Comparison of ENCODE assay signal across 11 mouse cellular contexts in the genomic region with DNA sequence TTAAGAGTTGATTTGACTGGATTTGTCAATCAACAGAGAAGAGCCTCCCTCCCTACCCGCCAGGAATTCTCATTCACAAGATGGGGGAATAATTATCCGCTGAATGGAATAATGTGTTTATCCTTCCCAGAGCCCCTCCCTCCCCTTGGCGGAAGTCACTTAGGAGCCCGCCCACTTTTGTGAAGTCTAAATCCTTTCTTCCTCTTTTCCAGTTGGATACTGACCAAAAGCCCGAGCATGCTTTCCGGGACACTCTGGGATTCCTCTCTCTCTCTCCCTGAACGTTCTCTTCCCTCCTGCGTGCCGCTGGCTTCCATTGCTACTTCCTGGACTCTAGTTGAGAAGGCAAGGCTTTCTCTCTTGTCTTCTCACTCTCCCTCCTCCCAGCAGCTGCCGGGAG.
DNase-seq lines count a peak whose midpoint lies in the region; ATAC-seq and TF ChIP-seq lines count a peak whose summit lies in the region.
"Had no signal": no experiment of that assay in that cellular context is flagged by ENCODE, and none has a peak within 500 bp of the region (broad histone marks: within the 10 kb centered on the region; RNA-seq: fewer than 3 reads in every experiment).

No protein-coding gene starts in this region.

- no peak for TF ChIP-seq POLR2A in heart, adult 2 months (IDR thresholded peaks at IDR 0.05; ENCODE audit: insufficient read depth, low read depth, low read length)

- no peaks in the 10 kb centered on the region for H3K36me3 ChIP-seq in heart, adult 2 months (ENCODE audit: control insufficient read depth, insufficient read depth, low read length)
- H3K36me3 ChIP-seq in lung, postnatal 0 days (ENCODE audit: insufficient read depth, low read length), result no peaks in the 10 kb centered on the region
- H3K36me3 ChIP-seq: hindbrain, embryonic 12.5 days had no signal

- DNase-seq in heart, adult 2 months, result peak in 1 of 2 experiments; percentile 26
- no peak for DNase-seq in heart, postnatal 25 days (ENCODE audit: low spot score)
- peak; percentile 47 for DNase-seq in R1 (ENCODE audit: low read depth, low spot score)
- peak; percentile 2 for DNase-seq in brain, adult 2 months (ENCODE audit: low read depth, low spot score)
- DNase-seq in lung, postnatal 0 days (ENCODE audit: low spot score), result peak; percentile 19
- DNase-seq in yolk sac, embryonic 10.5 days (ENCODE audit: low spot score), result no peak
- DNase-seq in Muller cell, postnatal 12 days (ENCODE audit: inconsistent ontology term), result no peak
- no peak for DNase-seq in urinary bladder, adult 2 months (ENCODE audit: low spot score)
- DNase-seq: kidney, adult 8-10 months had no signal

- 75% methylated on average over 10 of the region's 10 CpGs for WGBS in heart, adult 2 months
- 80% methylated on average over 10 of the region's 10 CpGs for WGBS in lung, postnatal 0 days

- no peaks in the 10 kb centered on the region for H3K79me2 ChIP-seq in heart, adult 2 months (replicated peaks; ENCODE audit: control insufficient read depth, insufficient read depth, low read length)

- peak overlapping the region; percentile 51; the same call in 1 of the 2 replicates for H3K27ac ChIP-seq in heart, adult 2 months
- H3K27ac ChIP-seq in lung, postnatal 0 days (ENCODE audit: low read length), result no peak overlapping the region
- H3K27ac ChIP-seq: hindbrain, embryonic 12.5 days had no signal

- no peak overlapping the region for H3K4me2 ChIP-seq in lung, postnatal 0 days (replicated peaks; ENCODE audit: low read depth, low read length)
- H3K4me2 ChIP-seq: hindbrain, embryonic 12.5 days; liver, embryonic 11.5 days had no signal

- no peak overlapping the region for H3K9ac ChIP-seq in heart, adult 2 months (ENCODE audit: low read depth, low read length)
- H3K9ac ChIP-seq in lung, postnatal 0 days (replicated peaks; ENCODE audit: low read depth), result no peak overlapping the region
- H3K9ac ChIP-seq: hindbrain, embryonic 12.5 days had no signal

- H3K9me3 ChIP-seq in lung, postnatal 0 days (ENCODE audit: low read length), result no peaks in the 10 kb centered on the region
- H3K9me3 ChIP-seq: hindbrain, embryonic 12.5 days had no signal

- peak overlapping the region; percentile 32 for H3K4me3 ChIP-seq in heart, adult 2 months
- no peak overlapping the region for H3K4me3 ChIP-seq in lung, postnatal 0 days (ENCODE audit: low read depth, low read length)
- H3K4me3 ChIP-seq: hindbrain, embryonic 12.5 days had no signal

- TF ChIP-seq CTCF in heart, adult 2 months (IDR thresholded peaks at IDR 0.05), result no peak
- no peak for TF ChIP-seq CTCF in lung, postnatal 0 days (IDR thresholded peaks at IDR 0.05)

- H3K4me1 ChIP-seq in heart, adult 2 months (ENCODE audit: control insufficient read depth, insufficient read depth, low read length), result no peaks in the 10 kb centered on the region
- no peaks in the 10 kb centered on the region for H3K4me1 ChIP-seq in lung, postnatal 0 days (ENCODE audit: insufficient read depth, low read depth, low read length)
- H3K4me1 ChIP-seq: hindbrain, embryonic 12.5 days had no signal

- intact Hi-C loops in heart, adult 2 months (cut with DNase I), result loop anchor here (5.0 kb wide), 3 partner anchors 81 to 421 kb away; partner anchors contain the start of gene Avpr1a
- intact Hi-C loops in heart, postnatal 25 days (cut with DNase I), result loop anchor here (2.0 to 5.0 kb wide), 3 partner anchors 81 to 421 kb away; partner anchors contain the start of gene Avpr1a

- no peaks in the 10 kb centered on the region for H3K27me3 ChIP-seq in heart, adult 2 months (ENCODE audit: control insufficient read depth, insufficient read depth, low read length)
- no peaks in the 10 kb centered on the region for H3K27me3 ChIP-seq in lung, postnatal 0 days (replicated peaks; ENCODE audit: insufficient read depth, low read length)
- H3K27me3 ChIP-seq: hindbrain, embryonic 12.5 days had no signal

- TF ChIP-seq EP300 in heart, adult 2 months (IDR thresholded peaks at IDR 0.05; ENCODE audit: insufficient read depth, low read depth, low read length), result no peak
- TF ChIP-seq EP300 in lung, postnatal 0 days (IDR thresholded peaks at IDR 0.05), result no peak

- no peak; the same call in 1 of the 2 replicates for ATAC-seq in lung, postnatal 0 days

Comparison
In these comparisons a context has a peak if more than half of its experiments do, and no peak if none do; other contexts are left out.
1. DNase-seq: peak in R1 (single experiment), brain, adult 2 months (single experiment) and lung, postnatal 0 days (single experiment); none in heart, postnatal 25 days (single experiment), yolk sac, embryonic 10.5 days (single experiment), Muller cell, postnatal 12 days (single experiment) and urinary bladder, adult 2 months (single experiment).